Mouse (Mus musculus) hindbrain, embryonic 15.5 days (tissue): Measurements from ENCODE around the gene 4930426L09Rik. TPM values are rescaled to one million over a fixed set of nuclear protein-coding genes. Genes with fewer than 3 reads are reported as not detected.

ENCODE experiments used
- ATAC-seq: fragments of 200-750 bp; cut with Nextera tagmentation; 2 replicates; pipeline ENCODE4 v1.8.0; 2017; ENCODE audit warnings: low read depth, moderate number of reproducible peaks, moderate TSS enrichment; ENCODE audit not compliant: low FRiP score
- H3K27ac ChIP-seq: fragments of 300-500 bp; sonication (generic); replicated peaks from 2 replicates; pipeline ENCODE4 v1.5.1; 2015; ENCODE audit warnings: mild to moderate bottlenecking, inconsistent platforms
- H3K27me3 ChIP-seq: fragments of 300-500 bp; sonication (generic); 2 replicates; pipeline ENCODE4 v1.6.1; 2015; ENCODE audit warnings: control low read depth, inconsistent platforms
- H3K36me3 ChIP-seq: fragments of 300-500 bp; sonication (generic); 2 replicates; pipeline ENCODE4 v1.6.1; 2015; ENCODE audit warnings: control low read depth, inconsistent platforms
- H3K4me1 ChIP-seq: fragments of 300-500 bp; sonication (generic); replicated peaks from 2 replicates; pipeline ENCODE4 v1.6.1; 2015; ENCODE audit warnings: control low read depth, inconsistent platforms
- H3K4me2 ChIP-seq: fragments of 300-500 bp; sonication (generic); 2 replicates; pipeline ENCODE4 v1.6.1; 2015; ENCODE audit warnings: moderate library complexity, mild to moderate bottlenecking, inconsistent platforms
- H3K4me3 ChIP-seq: fragments of 300-500 bp; sonication (generic); 2 replicates; pipeline ENCODE4 v1.5.1; 2015; ENCODE audit warnings: mild to moderate bottlenecking, inconsistent platforms
- H3K9ac ChIP-seq: fragments of 300-500 bp; sonication (generic); 2 replicates; pipeline ENCODE4 v1.6.1; 2015; ENCODE audit warnings: inconsistent platforms
- H3K9me3 ChIP-seq: fragments of 300-500 bp; sonication (generic); 2 replicates; pipeline ENCODE4 v1.6.1; 2016; ENCODE audit warnings: control low read depth, inconsistent platforms
- WGBS: fragments of 180-500 bp; shearing (Covaris S2); methylation state at CpG from one replicate; pipeline ENCODE4 v1.1.7; 2015; 5-methylcytosine and 5-hydroxymethylcytosine counted together
- polyA plus RNA-seq: library from polyadenylated mRNA; unstranded; fragments of >200 nt; fragmentation: Nextera tagmentation; extraction: Ambion mirVana; gene quantifications from 2 replicates; pipeline ENCODE4 v1.2.1, GENCODE M21; 2015

The 4930426L09Rik gene
- polyA plus RNA-seq, 1 experiment from 2014 or later, result 0.34 TPM

- 79% methylated on average over 4 of the region's 4 CpGs for WGBS
- Histone ChIP-seq H3K4me2 (no peak overlapping the region), H3K9me3 (no peaks in the 10 kb centered on the region)
These were observed 39.9 kb downstream of the 4930426L09Rik start for GRCm38 (mm10) chr2:19037907-19038570.

GRCm38 (mm10) chr2:19048225-19048624 is 50.1 kb downstream of the 4930426L09Rik start:
- Histone ChIP-seq H3K36me3 (no peaks in the 10 kb centered on the region), H3K4me2 (no peak overlapping the region), H3K27ac (no peak overlapping the region), H3K9me3 (no peaks in the 10 kb centered on the region), H3K9ac (no peak overlapping the region), H3K4me1 (no peaks in the 10 kb centered on the region), H3K4me3 (no peak overlapping the region), H3K27me3 (no peaks in the 10 kb centered on the region)
- no peak for ATAC-seq
- WGBS, result 94% methylated on average over 1 of the region's 1 CpGs

More at GRCm38 (mm10) chr2:19037907-19038570, 39.9 kb downstream of the 4930426L09Rik start:
- Histone ChIP-seq H3K27me3 (no peaks in the 10 kb centered on the region), H3K9ac (no peak overlapping the region), H3K4me1 (no peaks in the 10 kb centered on the region), H3K27ac (no peak overlapping the region), H3K4me3 (no peak overlapping the region), H3K36me3 (no peaks in the 10 kb centered on the region)
- ATAC-seq, result no peak

GRCm38 (mm10) chr2:19049341-19049740 is 51.2 kb downstream of the 4930426L09Rik start:
- H3K4me2 ChIP-seq, result no peak overlapping the region
- H3K27ac ChIP-seq, result no peak overlapping the region
- H3K4me1 ChIP-seq, result no peaks in the 10 kb centered on the region
- 96% methylated on average over 1 of the region's 1 CpGs for WGBS
- no peak overlapping the region for H3K9ac ChIP-seq
- H3K27me3 ChIP-seq, result no peaks in the 10 kb centered on the region
- no peak for ATAC-seq
- H3K4me3 ChIP-seq, result no peak overlapping the region
- no peaks in the 10 kb centered on the region for H3K9me3 ChIP-seq
- H3K36me3 ChIP-seq, result no peaks in the 10 kb centered on the region

Other genes starting within 250 kb of the 4930426L09Rik start
- gene Pip4k2a, start 217 bp upstream of the 4930426L09Rik start, polyA plus RNA-seq, result 10.4 and 12.5 TPM in 2 replicates
- gene Armc3, start 201.0 kb downstream of the 4930426L09Rik start, polyA plus RNA-seq, result 1.1 and 1.4 TPM in 2 replicates